9 mouse cellular contexts compared by ENCODE assay signal in genomic region chr5:138995721-138996311, GRCm38 (mm10). TPM values are rescaled to one million over a fixed set of nuclear protein-coding genes. Genes with fewer than 3 reads are reported as not detected.
DNase-seq lines count a peak whose midpoint lies in the region; ATAC-seq and TF ChIP-seq lines count a peak whose summit lies in the region.
"Had no signal": no experiment of that assay in that cellular context is flagged by ENCODE, and none has a peak within 500 bp of the region (broad histone marks: within the 10 kb centered on the region; RNA-seq: fewer than 3 reads in every experiment).

No protein-coding gene starts in this region.

- H3K4me1 ChIP-seq in brown adipose tissue, adult 24 weeks (ENCODE audit: control insufficient read depth, insufficient read depth, insufficient read length, low read length): peaks cover 16% of the 10 kb centered on the region
- H3K4me1 ChIP-seq in forebrain, embryonic 15.5 days: peaks cover 53% of the 10 kb centered on the region
- peaks cover 36% of the 10 kb centered on the region for H3K4me1 ChIP-seq in heart, postnatal 0 days (ENCODE audit: control insufficient read depth, insufficient read depth)
- no peaks in the 10 kb centered on the region for H3K4me1 ChIP-seq in liver, embryonic 14.5 days (replicated peaks; ENCODE audit: control insufficient read depth in 2 of 2, insufficient read depth in 2 of 2, low read length in 1 of 2)
- peaks cover 75% of the 10 kb centered on the region for H3K4me1 ChIP-seq in neural tube, embryonic 13.5 days (replicated peaks)

- TF ChIP-seq EP300 in heart, postnatal 0 days (IDR thresholded peaks at IDR 0.05; ENCODE audit: low read depth): peak; percentile 10; the same call in 1 of the 2 replicates
- no peak for TF ChIP-seq EP300 in liver, embryonic 14.5 days (IDR thresholded peaks at IDR 0.05; ENCODE audit: low read depth)

- H3K36me3 ChIP-seq in C2C12 (ENCODE audit: control insufficient read depth, insufficient read depth): peaks cover 6% of the 10 kb centered on the region
- H3K36me3 ChIP-seq in forebrain, embryonic 15.5 days: no peaks in the 10 kb centered on the region
- H3K36me3 ChIP-seq in heart, postnatal 0 days (replicated peaks; ENCODE audit: control insufficient read depth, insufficient read depth, low read length): no peaks in the 10 kb centered on the region
- H3K36me3 ChIP-seq in liver, embryonic 14.5 days (replicated peaks; ENCODE audit: control insufficient read depth, insufficient read depth, low read depth): no peaks in the 10 kb centered on the region
- H3K36me3 ChIP-seq in neural tube, embryonic 13.5 days: no peaks in the 10 kb centered on the region

- DNase-seq in heart, postnatal 0 days (ENCODE audit: low spot score): peak; percentile 89
- DNase-seq in kidney, postnatal 25 days: peak; percentile 79 to 92
- no peak for DNase-seq in liver, embryonic 14.5 days (ENCODE audit: low read depth in 3 of 3, low spot score in 3 of 3)
- DNase-seq in urinary bladder, postnatal 14 days (ENCODE audit: low spot score): peak; percentile 81

- peak overlapping the region; percentile 89 for H3K4me2 ChIP-seq in forebrain, embryonic 15.5 days (replicated peaks)
- peak overlapping the region; percentile 79 for H3K4me2 ChIP-seq in heart, postnatal 0 days (ENCODE audit: low read depth, low read length)
- peak overlapping the region; percentile 54 for H3K4me2 ChIP-seq in liver, embryonic 14.5 days (ENCODE audit: low read depth)
- peak overlapping the region; percentile 96 for H3K4me2 ChIP-seq in neural tube, embryonic 13.5 days

- no peaks in the 10 kb centered on the region for H3K27me3 ChIP-seq in C2C12 (ENCODE audit: control insufficient read depth, insufficient read depth, insufficient read length)
- peaks cover 68% of the 10 kb centered on the region for H3K27me3 ChIP-seq in forebrain, embryonic 15.5 days
- peaks cover 34% of the 10 kb centered on the region for H3K27me3 ChIP-seq in heart, postnatal 0 days (ENCODE audit: control insufficient read depth, insufficient read depth, low read length)
- H3K27me3 ChIP-seq in liver, embryonic 14.5 days (ENCODE audit: control insufficient read depth, insufficient read depth, low read length): peaks cover 90% of the 10 kb centered on the region
- H3K27me3 ChIP-seq in neural tube, embryonic 13.5 days: peaks cover 79% of the 10 kb centered on the region

- peak; percentile 74 for ATAC-seq in forebrain, embryonic 15.5 days (replicated peaks)
- peak; percentile 66 for ATAC-seq in heart, postnatal 0 days (ENCODE audit: insufficient read depth, low read depth)
- ATAC-seq in liver, embryonic 14.5 days (ENCODE audit: insufficient read depth): 0 out of 2 replicates have a peak, but pooled peaks have one; percentile 19
- ATAC-seq in neural tube, embryonic 13.5 days (ENCODE audit: low read depth): peak; percentile 58

- peak overlapping the region; percentile 77 for H3K9ac ChIP-seq in forebrain, embryonic 15.5 days (replicated peaks)
- peak overlapping the region; percentile 82 for H3K9ac ChIP-seq in heart, postnatal 0 days (replicated peaks; ENCODE audit: low read depth, low read length)
- no peak overlapping the region for H3K9ac ChIP-seq in liver, embryonic 14.5 days (replicated peaks)
- peak overlapping the region; percentile 90 for H3K9ac ChIP-seq in neural tube, embryonic 13.5 days

- H3ac ChIP-seq in C2C12 (ENCODE audit: control insufficient read depth, insufficient read length, low read depth): peak overlapping the region; percentile 77

- H3K79me2 ChIP-seq in C2C12 (ENCODE audit: control insufficient read depth, insufficient read depth): peaks cover 46% of the 10 kb centered on the region

- WGBS in forebrain, embryonic 15.5 days: under 1% methylated on average over 43 of the region's 52 CpGs
- WGBS in heart, postnatal 0 days: 1% methylated on average over 38 of the region's 52 CpGs
- 1% methylated on average over 49 of the region's 52 CpGs for WGBS in liver, embryonic 14.5 days (ENCODE audit: insufficient replicate concordance)
- under 1% methylated on average over 50 of the region's 52 CpGs for WGBS in neural tube, embryonic 13.5 days

- no peaks in the 10 kb centered on the region for H3K9me3 ChIP-seq in forebrain, embryonic 15.5 days
- no peaks in the 10 kb centered on the region for H3K9me3 ChIP-seq in heart, postnatal 0 days (replicated peaks; ENCODE audit: control insufficient read depth, low read length)
- no peaks in the 10 kb centered on the region for H3K9me3 ChIP-seq in liver, embryonic 14.5 days (ENCODE audit: control insufficient read depth, low read length)
- no peaks in the 10 kb centered on the region for H3K9me3 ChIP-seq in neural tube, embryonic 13.5 days

- H3K79me3 ChIP-seq in C2C12 (ENCODE audit: low read depth): peaks cover 32% of the 10 kb centered on the region

- TF ChIP-seq CTCF in C2C12 (IDR thresholded peaks at IDR 0.05; ENCODE audit: control insufficient read depth, insufficient read depth, insufficient read length): no peak
- TF ChIP-seq CTCF in heart, postnatal 0 days (IDR thresholded peaks at IDR 0.05; ENCODE audit: low read depth): peak; percentile 34
- 0 out of 2 replicates have a peak, but pooled peaks have one; percentile 6 for TF ChIP-seq CTCF in liver, embryonic 14.5 days (IDR thresholded peaks at IDR 0.05; ENCODE audit: low read depth)

- peak overlapping the region; percentile 57 for H3K4me3 ChIP-seq in C2C12 (ENCODE audit: insufficient read depth, poor library complexity, severe bottlenecking)
- H3K4me3 ChIP-seq in brown adipose tissue, adult 24 weeks (ENCODE audit: insufficient read depth, low read depth, low read length): peak overlapping the region; percentile 90
- H3K4me3 ChIP-seq in forebrain, embryonic 15.5 days: peak overlapping the region; percentile 84
- H3K4me3 ChIP-seq in heart, postnatal 0 days (ENCODE audit: low read depth, low read length): peak overlapping the region; percentile 59
- peak overlapping the region in 1 of 2 experiments; percentile 50; a peak in 2 of 4 replicates for H3K4me3 ChIP-seq in liver, embryonic 14.5 days (ENCODE audit: insufficient read depth in 1 of 2, low read depth in 2 of 2, low read length in 2 of 2)
- H3K4me3 ChIP-seq in neural tube, embryonic 13.5 days: peak overlapping the region; percentile 77

- no peak overlapping the region for H3K27ac ChIP-seq in brown adipose tissue, adult 24 weeks (replicated peaks; ENCODE audit: low read depth, low read length)
- peak overlapping the region; percentile 89 for H3K27ac ChIP-seq in forebrain, embryonic 15.5 days (replicated peaks)
- peak overlapping the region; percentile 95 for H3K27ac ChIP-seq in heart, postnatal 0 days (ENCODE audit: low read depth)
- H3K27ac ChIP-seq in liver, embryonic 14.5 days: no peak overlapping the region
- peak overlapping the region; percentile 93 for H3K27ac ChIP-seq in neural tube, embryonic 13.5 days (replicated peaks)

TF ChIP-seq in C2C12, 6 proteins besides CTCF, POLR2A, EP300 and RAD21:
- TF ChIP-seq USF1 (IDR thresholded peaks at IDR 0.05; ENCODE audit: low read depth) (no peak), MYOG (IDR thresholded peaks at IDR 0.05; ENCODE audit: control insufficient read depth, extremely low read depth, insufficient read length) (no peak), CEBPB (IDR thresholded peaks at IDR 0.05; ENCODE audit: low read depth) (no peak), FOSL1 (IDR thresholded peaks at IDR 0.05; ENCODE audit: insufficient read depth, low read length, poor library complexity, severe bottlenecking) (no peak)

RNA-seq across cellular contexts. Expression of gene Pdgfa, which starts 1.4 kb away (rescaled TPM):
- polyA plus RNA-seq in C2C12 (2012; fragmentation: generic; extraction: Trizol): 56.4 TPM
- polyA plus RNA-seq in brown adipose tissue, adult 24 weeks (2012; ENCODE audit: insufficient read depth, insufficient read length, missing spikeins): 5.5 and 6.9 TPM in 2 replicates
- 13.9 and 17.5 TPM in 2 replicates for polyA plus RNA-seq in forebrain, embryonic 15.5 days (2015; fragmentation: Nextera tagmentation; extraction: Ambion mirVana)
- total RNA-seq in heart, postnatal 0 days (2014; rRNA removed; ENCODE audit: low replicate concordance): 60.5 and 78.0 TPM in 2 replicates
- 47.2 and 49.6 TPM in 2 replicates for polyA plus RNA-seq in heart, postnatal 0 days (2015; fragmentation: Nextera tagmentation; extraction: Ambion mirVana)
- polyA plus RNA-seq in liver, embryonic 14.5 days (2012; rRNA removed): 0.37 and 0.39 TPM in 2 replicates
- 1.2 and 1.5 TPM in 2 replicates for polyA plus RNA-seq in liver, embryonic 14.5 days (2014; fragmentation: Nextera tagmentation; extraction: Ambion mirVana)
- polyA plus RNA-seq in neural tube, embryonic 13.5 days (2015; fragmentation: Nextera tagmentation; extraction: Ambion mirVana): 17.6 and 19.5 TPM in 2 replicates
- total RNA-seq: MEL had no signal

Comparison
In these comparisons a context has a peak if more than half of its experiments do, and no peak if none do; other contexts are left out.
1. H3K27ac ChIP-seq: peak in forebrain, embryonic 15.5 days (single experiment), heart, postnatal 0 days (single experiment) and neural tube, embryonic 13.5 days (single experiment); none in brown adipose tissue, adult 24 weeks (single experiment) and liver, embryonic 14.5 days (single experiment).
2. ATAC-seq: peak in every context shown above with its lines; median percentile 74 in forebrain, embryonic 15.5 days; 66 in heart, postnatal 0 days; 58 in neural tube, embryonic 13.5 days; 19 in liver, embryonic 14.5 days.
3. DNase-seq: peak in heart, postnatal 0 days (single experiment), kidney, postnatal 25 days (2 of 2) and urinary bladder, postnatal 14 days (single experiment); none in liver, embryonic 14.5 days (0 of 3).
4. Peak in every context shown above with its lines, with median percentiles within 50 percentile points of each other: H3K4me2 ChIP-seq.